Mouse (Mus musculus) thymus, postnatal 0 days (tissue): ENCODE results near the gene Yy1. TPM values are rescaled to one million over a fixed set of nuclear protein-coding genes. Genes with fewer than 3 reads are reported as not detected.

ENCODE experiments used
- DNase-seq: peaks from one replicate; pipeline ENCODE4 v3.0.0-alpha.2; 2015; ENCODE audit warnings: low spot score
- microRNA counts: library from miRNA; unstranded; fragments of <30 nt; microRNA quantifications from one replicate; lab custom pipeline; 2015
- microRNA-seq: library from miRNA; unstranded; fragments of <30 nt; microRNA quantifications from one replicate; pipeline ENCODE4, GENCODE M21; 2016; ENCODE audit warnings: borderline number of aligned reads
- polyA plus RNA-seq: library from polyadenylated mRNA; unstranded; fragments of >200 nt; fragmentation: Nextera tagmentation; extraction: Ambion mirVana; gene quantifications from 2 replicates; pipeline ENCODE4 v1.2.1, GENCODE M21; 2015

The Yy1 gene
- polyA plus RNA-seq, 1 experiment from 2014 or later, result 27.4 TPM

DNA sequence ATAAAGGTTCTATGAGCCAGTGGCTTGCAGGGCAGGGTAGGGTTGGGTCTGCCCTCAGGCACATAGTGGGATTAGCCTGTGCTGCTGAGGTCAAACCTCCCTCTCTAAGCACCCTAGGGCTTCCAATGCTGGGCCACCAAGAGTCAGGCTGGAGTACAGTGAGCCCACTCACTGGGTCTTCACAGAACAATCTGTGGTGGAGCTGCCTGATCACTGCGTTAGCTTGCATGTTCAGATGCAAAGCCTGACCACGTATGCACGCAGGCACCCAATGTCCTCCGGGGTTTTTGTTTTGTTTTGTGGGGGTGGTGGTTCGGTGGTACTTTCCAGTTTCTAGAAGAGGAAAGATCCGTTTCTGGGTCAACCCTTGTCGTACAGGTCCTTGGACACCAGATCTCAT is 64.3 kb downstream of the Yy1 start:
- no peak for DNase-seq

DNA sequence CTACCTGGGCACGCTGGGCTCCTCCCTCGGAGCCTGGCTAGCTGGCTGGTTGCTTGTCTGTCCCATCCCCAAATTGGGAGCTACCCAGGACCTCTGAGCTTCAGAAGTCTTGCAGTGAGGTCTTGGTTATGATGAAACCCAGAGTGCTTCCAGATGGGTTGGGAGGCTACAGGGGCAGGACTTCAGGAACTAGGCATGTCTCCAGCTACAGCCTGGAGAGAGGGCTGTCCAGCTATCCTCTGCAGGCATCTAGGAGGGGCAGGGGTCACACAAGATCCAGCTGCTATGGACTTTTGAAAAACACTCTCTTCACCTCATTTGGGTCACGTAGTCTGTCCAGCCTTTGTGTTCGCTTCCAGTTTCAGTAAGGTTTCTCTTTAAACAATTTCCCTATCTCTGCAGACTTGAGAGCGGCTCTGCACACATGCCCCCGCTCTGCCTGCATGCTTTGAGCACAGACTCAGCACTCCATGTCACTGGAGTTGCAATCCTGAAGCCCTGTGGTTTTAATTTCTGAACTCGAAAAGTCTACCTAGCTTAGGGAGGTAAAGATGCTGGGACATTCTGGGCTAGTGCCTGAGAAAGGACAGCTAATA is 64.9 kb downstream of the Yy1 start:
- DNase-seq, result no peak

DNA sequence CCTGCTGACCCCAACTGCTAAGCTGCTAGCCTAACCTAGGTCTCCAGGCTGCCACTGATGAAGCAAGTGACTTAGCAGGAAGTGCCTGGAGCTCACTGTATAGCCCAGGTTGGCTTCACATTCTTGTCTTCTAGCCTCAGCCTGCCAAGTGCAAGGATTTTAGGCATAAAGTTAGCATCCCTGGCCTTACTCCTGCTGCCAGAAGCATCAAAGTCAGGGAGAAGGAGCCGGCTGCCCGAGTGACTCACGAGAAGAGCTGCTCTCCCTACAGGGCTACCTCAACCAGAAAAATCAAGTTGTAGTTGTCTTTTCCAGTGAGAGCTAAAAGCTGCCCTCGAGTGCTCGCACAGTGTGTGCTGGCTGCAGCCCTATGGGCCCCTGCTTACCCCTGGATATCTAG is 65.7 kb downstream of the Yy1 start:
- no peak for DNase-seq

DNA sequence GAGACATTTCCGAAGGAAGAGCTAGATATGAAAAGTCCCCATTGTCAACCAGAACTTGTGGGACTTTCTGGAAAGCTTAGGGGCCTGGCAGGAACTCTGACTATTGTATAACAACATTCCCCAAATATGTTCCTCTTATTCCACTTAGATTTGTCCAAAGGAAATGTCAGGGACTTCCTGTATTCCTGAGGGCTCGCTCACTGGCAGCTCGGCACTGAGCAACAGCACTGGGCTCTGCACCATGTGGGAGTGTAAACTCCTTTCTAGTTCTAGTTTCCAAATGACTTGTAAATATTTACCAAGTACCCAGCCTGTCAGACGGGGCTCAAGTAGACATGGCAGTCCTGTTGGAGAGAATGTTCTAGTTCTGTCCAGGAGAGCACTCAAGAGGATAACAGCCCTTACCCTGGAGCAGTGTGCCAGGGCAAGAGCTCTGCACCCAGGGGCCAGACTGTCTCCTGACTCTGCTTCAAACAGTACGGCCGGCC is 72.3 kb downstream of the Yy1 start:
- no peak for DNase-seq

DNA sequence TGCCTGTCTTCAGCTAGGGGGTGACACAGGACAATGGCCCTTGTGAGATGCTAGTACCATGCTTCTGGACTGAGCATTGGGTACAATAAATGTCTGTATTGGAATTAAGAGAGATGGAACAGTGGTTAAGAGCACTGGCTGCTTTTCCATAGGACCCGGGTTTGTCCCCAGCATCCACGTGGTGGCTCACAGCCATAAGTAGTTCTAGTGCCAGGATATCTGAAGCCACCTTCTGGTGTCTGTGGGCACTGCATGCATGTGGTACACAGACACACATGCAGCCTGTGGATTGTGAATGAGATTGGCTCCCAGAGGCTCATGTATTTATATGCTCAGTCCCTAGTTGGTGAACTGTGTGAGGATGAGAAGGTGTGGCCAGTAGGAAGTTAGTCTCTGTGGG is 76.8 kb downstream of the Yy1 start:
- peak; percentile 25 for DNase-seq

MicroRNAs within 50 kb of the gene (microRNA counts, 519-probe panel; counts per million panel counts)
- microRNA mmu-miR-345-3p (lab: Ali Mortazavi, UCI) (473 counts per million, percentile 71 among the panel's probes with 10 or more counts), microRNA mmu-miR-345-5p (lab: Ali Mortazavi, UCI) (3,116 counts per million, percentile 74 among the panel's probes with 10 or more counts)

Small RNA genes lying within 50 kb of the gene (microRNA-seq; reads per million reads assigned to microRNA genes)
- 125 reads per million, percentile 48 among the genes with 10 or more reads in this experiment for gene Mir345

Other genes with a start within 250 kb of the Yy1 start
- 69.7 and 73.8 TPM in 2 replicates for gene Evl, start 238.3 kb upstream of the Yy1 start, polyA plus RNA-seq
- 16.3 and 16.6 TPM in 2 replicates for gene Degs2, start 90.7 kb upstream of the Yy1 start, polyA plus RNA-seq
- 14.8 and 16.4 TPM in 2 replicates for gene Slc25a29, start 42.9 kb downstream of the Yy1 start, polyA plus RNA-seq
- 7.3 and 8.4 TPM in 2 replicates for gene Slc25a47, start 43.1 kb downstream of the Yy1 start, polyA plus RNA-seq
- gene Wdr25, start 100.7 kb downstream of the Yy1 start, polyA plus RNA-seq, result 8.1 and 9.1 TPM in 2 replicates
- 59.5 and 64.1 TPM in 2 replicates for gene Wars, start 101.2 kb downstream of the Yy1 start, polyA plus RNA-seq